Mouse (Mus musculus) liver, embryonic 14.5 days (tissue): ENCODE measurements at regions not wholly inside any gene's neighbourhood (a gene's known extent, or its start where the extent isn't known, plus 50 kb on each side); places are given as distances from the start of the nearest gene placed in this dataset.

Source experiments
- ATAC-seq: fragments of 200-750 bp; cut with Nextera tagmentation; 2 replicates; pipeline ENCODE4 v1.8.0; 2017; ENCODE audit warnings: moderate number of reproducible peaks, mild to moderate bottlenecking, moderate library complexity; ENCODE audit not compliant: insufficient read depth
- DNase-seq, 3 experiments: peaks; one replicate each; pipeline ENCODE4 v3.0.0-alpha.2; 2012 to 2013; ENCODE audit warnings: low read depth in 3 of 3, low spot score in 3 of 3
- H3K27ac ChIP-seq: fragments of 300-500 bp; sonication (generic); 2 replicates; pipeline ENCODE4 v1.5.1; 2014; ENCODE audit warnings: moderate library complexity, mild to moderate bottlenecking, control low read depth, inconsistent platforms
- H3K27me3 ChIP-seq: fragments of 300-500 bp; sonication (generic); 2 replicates; pipeline ENCODE4 v1.6.1; 2014; ENCODE audit warnings: mild to moderate bottlenecking, low read length, moderate library complexity; ENCODE audit not compliant: control insufficient read depth, insufficient read depth
- H3K36me3 ChIP-seq: fragments of 300-500 bp; sonication (generic); replicated peaks from 2 replicates; pipeline ENCODE4 v1.6.1; 2014; ENCODE audit warnings: low read depth; ENCODE audit not compliant: control insufficient read depth, insufficient read depth
- H3K4me1 ChIP-seq, 2 experiments: fragments of 200-500 bp in 1 of 2; fragments of 300-500 bp in 1 of 2; sonication (generic) in 1 of 2; replicated peaks; 2 replicates each; pipeline ENCODE4 v1.6.1; 2012 to 2014; ENCODE audit warnings: antibody characterized with exemption in 1 of 2, inconsistent platforms in 1 of 2, low read length in 1 of 2; ENCODE audit not compliant: control insufficient read depth in 2 of 2, insufficient read depth in 2 of 2
- H3K4me2 ChIP-seq: fragments of 300-500 bp; sonication (generic); 2 replicates; pipeline ENCODE4 v1.6.1; 2014; ENCODE audit warnings: low read depth, mild to moderate bottlenecking, control low read depth, moderate library complexity
- H3K4me3 ChIP-seq, 2 experiments: fragments of 200-500 bp in 1 of 2; fragments of 300-500 bp in 1 of 2; sonication (generic) in 1 of 2; 2 replicates each; pipeline ENCODE4 v1.5.1; 2012 to 2014; ENCODE audit warnings: low read depth in 2 of 2, low read length in 2 of 2, mild to moderate bottlenecking in 2 of 2, control low read depth in 1 of 2, inconsistent platforms in 1 of 2, moderate library complexity in 1 of 2; ENCODE audit not compliant: insufficient read depth in 1 of 2
- H3K9ac ChIP-seq: fragments of 300-500 bp; sonication (generic); replicated peaks from 2 replicates; pipeline ENCODE4 v1.6.1; 2014; ENCODE audit warnings: mild to moderate bottlenecking, control low read depth, moderate library complexity
- H3K9me3 ChIP-seq: fragments of 300-500 bp; sonication (generic); 2 replicates; pipeline ENCODE4 v1.6.1; 2016; ENCODE audit warnings: low read length, mixed read lengths; ENCODE audit not compliant: control insufficient read depth
- CTCF ChIP-seq: IDR thresholded peaks from 2 replicates; pipeline ENCODE4 v1.5.1; 2016; ENCODE audit warnings: antibody characterized with exemption, low read depth, control low read depth
- EP300 ChIP-seq: IDR thresholded peaks from 2 replicates; pipeline ENCODE4 v1.6.1; 2016; ENCODE audit warnings: antibody characterized with exemption, low read depth
- WGBS: fragments of 180-500 bp; shearing (Covaris S2); extraction: QIAGEN DNeasy Blood & Tissue Kit; methylation state at CpG from one replicate; pipeline ENCODE4 v1.1.7; 2014; ENCODE audit not compliant: insufficient replicate concordance; 5-methylcytosine and 5-hydroxymethylcytosine counted together

DNA sequence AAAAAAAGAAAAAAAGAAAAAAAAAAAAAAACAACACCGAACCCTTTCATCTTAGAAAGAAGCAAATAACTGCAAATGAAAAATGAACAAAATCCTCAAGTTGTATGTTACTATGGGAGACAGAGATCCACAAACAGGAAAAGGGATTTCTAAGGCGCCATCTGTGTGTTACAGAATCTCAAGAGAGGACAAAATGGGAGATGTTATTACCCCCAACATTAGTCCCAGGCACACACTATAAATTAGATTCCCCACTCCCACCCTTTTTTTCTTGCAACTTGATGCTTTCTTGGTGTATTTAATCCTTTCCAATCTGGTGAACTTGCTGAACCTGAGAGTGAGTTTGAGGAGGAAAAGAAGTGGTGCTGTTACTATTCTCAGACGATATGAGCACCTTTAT is 149.4 kb upstream of the Arid2 start:
- Histone ChIP-seq H3K27me3 (no peaks in the 10 kb centered on the region), H3K27ac (no peak overlapping the region), H3K4me3 (no peak overlapping the region), H3K36me3 (no peaks in the 10 kb centered on the region), H3K4me1 (no peaks in the 10 kb centered on the region), H3K9ac (no peak overlapping the region), H3K9me3 (no peaks in the 10 kb centered on the region), H3K4me2 (no peak overlapping the region)
- WGBS, result 71% methylated on average over 3 of the region's 3 CpGs
- DNase-seq, result no peak
- ATAC-seq, result no peak
- TF ChIP-seq CTCF (no peak), EP300 (no peak)

DNA sequence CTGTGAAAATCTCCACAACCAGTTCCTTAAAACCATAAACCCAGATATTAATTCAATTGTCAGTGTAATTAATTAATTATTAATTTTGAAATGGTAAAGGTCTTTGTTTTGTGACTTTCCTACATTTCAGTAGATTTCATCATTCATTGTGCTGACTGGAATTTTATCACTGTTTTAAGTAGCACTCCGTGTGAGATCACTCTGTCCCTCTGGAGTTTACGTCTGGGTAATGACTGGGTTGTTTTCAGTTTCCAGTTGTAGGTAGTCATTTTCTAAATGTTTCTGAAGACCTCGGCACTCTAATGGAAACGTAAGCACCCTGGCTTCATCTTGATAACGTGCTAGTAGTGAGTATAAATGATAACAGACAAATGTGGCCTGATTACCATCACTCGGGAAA is 133.8 kb upstream of the Arid2 start:
- H3K27ac ChIP-seq, result no peak overlapping the region
- no peak for ATAC-seq

DNA sequence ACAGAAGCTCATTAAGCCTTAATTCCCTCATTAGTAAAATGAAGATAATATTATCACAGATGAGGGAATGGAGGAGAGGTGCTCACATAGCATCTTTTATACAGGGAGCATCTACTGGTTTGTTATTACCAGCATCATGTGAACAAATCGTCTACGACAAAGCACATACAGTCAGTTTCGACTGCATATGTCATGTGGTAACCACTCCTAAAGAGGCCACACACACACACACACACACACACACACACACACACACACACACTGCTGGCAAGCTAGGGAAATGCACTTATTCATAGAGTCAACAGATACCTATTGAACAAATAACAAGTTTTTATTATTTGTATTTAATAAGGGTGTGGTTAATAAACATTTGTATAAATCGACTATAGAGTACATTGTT is 129.0 kb upstream of the Arid2 start:
- H3K27me3 ChIP-seq, result no peaks in the 10 kb centered on the region
- H3K4me3 ChIP-seq, result no peak overlapping the region
- H3K4me1 ChIP-seq, result no peaks in the 10 kb centered on the region
- H3K9me3 ChIP-seq, result no peaks in the 10 kb centered on the region
- no peak overlapping the region for H3K27ac ChIP-seq
- no peak for TF ChIP-seq EP300
- no peak for TF ChIP-seq CTCF
- no peak overlapping the region for H3K9ac ChIP-seq
- ATAC-seq (no peak), DNase-seq (no peak)
- H3K4me2 ChIP-seq, result no peak overlapping the region
- no peaks in the 10 kb centered on the region for H3K36me3 ChIP-seq
- 70% methylated on average over 4 of the region's 4 CpGs for WGBS

More for the DNA sequence above, 133.8 kb upstream of the Arid2 start:
- no peak for TF ChIP-seq CTCF
- no peak for TF ChIP-seq EP300
- no peaks in the 10 kb centered on the region for H3K4me1 ChIP-seq
- H3K9ac ChIP-seq, result no peak overlapping the region
- H3K9me3 ChIP-seq, result no peaks in the 10 kb centered on the region
- H3K36me3 ChIP-seq, result no peaks in the 10 kb centered on the region
- H3K4me2 ChIP-seq, result no peak overlapping the region
- no peak overlapping the region for H3K4me3 ChIP-seq
- DNase-seq, result no peak
- WGBS, result 52% methylated on average over 6 of the region's 6 CpGs
- H3K27me3 ChIP-seq, result no peaks in the 10 kb centered on the region

DNA sequence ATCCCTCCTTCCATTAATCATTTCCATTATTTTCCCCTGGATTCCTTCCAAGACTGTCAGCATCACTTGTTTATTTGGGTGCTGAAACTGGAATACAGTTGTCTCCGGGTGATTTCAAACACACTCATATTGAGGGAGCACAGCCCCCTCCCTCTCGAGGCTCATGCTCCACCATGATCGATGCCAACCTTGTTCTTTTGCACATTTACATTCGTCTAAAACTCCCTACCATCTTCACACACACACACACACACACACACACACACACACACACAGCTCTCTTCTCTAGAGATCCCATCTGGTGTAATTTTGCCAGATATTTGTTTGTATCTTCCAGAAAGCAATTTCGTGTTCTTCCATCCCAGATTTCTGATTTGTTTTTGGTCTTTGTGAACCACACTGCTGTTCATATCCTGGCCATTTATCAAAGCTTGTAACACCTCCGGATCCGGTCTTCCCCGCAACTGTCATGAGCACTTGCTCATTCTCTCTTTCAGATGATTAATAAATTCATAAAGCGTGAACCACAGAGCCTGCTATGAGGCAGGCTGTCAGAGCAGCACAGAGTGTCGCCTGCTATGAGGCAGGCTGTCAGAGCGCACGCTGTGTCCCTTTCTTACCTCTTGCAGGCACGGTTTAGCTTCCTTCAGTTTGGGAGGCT is 122.4 kb upstream of the Arid2 start:
- H3K4me2 ChIP-seq, result no peak overlapping the region
- H3K9me3 ChIP-seq, result no peaks in the 10 kb centered on the region
- no peak for ATAC-seq
- H3K27ac ChIP-seq, result no peak overlapping the region
- H3K27me3 ChIP-seq, result peaks cover 2% of the 10 kb centered on the region
- no peaks in the 10 kb centered on the region for H3K4me1 ChIP-seq
- no peak overlapping the region for H3K4me3 ChIP-seq
- WGBS, result 57% methylated on average over 13 of the region's 13 CpGs
- H3K36me3 ChIP-seq, result no peaks in the 10 kb centered on the region
- no peak for DNase-seq
- TF ChIP-seq EP300 (no peak), CTCF (no peak)
- H3K9ac ChIP-seq, result no peak overlapping the region

DNA sequence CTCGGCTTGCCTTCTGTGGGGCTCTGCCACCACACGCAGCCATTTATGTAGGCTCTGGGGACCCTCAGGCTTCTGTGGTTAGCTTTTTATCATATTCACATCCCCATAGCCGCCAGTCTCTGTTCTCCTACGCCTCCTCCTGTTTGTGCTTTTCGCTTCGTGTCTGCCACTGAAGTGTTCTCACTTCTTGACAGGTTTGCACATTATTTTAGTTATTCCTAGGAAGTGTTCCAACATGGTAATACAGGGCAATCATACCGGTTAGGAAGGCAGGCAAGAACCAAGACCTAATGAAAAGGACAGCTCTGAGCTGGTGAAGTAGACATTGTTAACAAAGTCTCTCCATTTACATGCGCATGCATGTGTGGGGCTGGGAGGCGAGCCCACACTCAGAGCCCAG is 120.1 kb upstream of the Arid2 start:
- H3K9ac ChIP-seq, result no peak overlapping the region
- H3K36me3 ChIP-seq, result no peaks in the 10 kb centered on the region
- H3K4me2 ChIP-seq, result no peak overlapping the region
- no peak for ATAC-seq
- peaks cover 6% of the 10 kb centered on the region for H3K27me3 ChIP-seq
- no peak for TF ChIP-seq EP300
- peaks cover 0 to 2% of the 10 kb centered on the region in 2 experiments; a peak in 1 of 4 replicates for H3K4me1 ChIP-seq
- H3K4me3 ChIP-seq, result no peak overlapping the region
- DNase-seq, result no peak
- no peaks in the 10 kb centered on the region for H3K9me3 ChIP-seq
- 55% methylated on average over 9 of the region's 9 CpGs for WGBS
- H3K27ac ChIP-seq, result no peak overlapping the region
